Mouse (Mus musculus) liver, embryonic 16.5 days (tissue): Measurements from ENCODE around the gene Grk3. TPM values are rescaled to one million over a fixed set of nuclear protein-coding genes. Genes with fewer than 3 reads are reported as not detected.

Experiments
- ATAC-seq: fragments of 200-750 bp; cut with Nextera tagmentation; 2 replicates; pipeline ENCODE4 v1.8.0; 2017; ENCODE audit warnings: low read depth, mild to moderate bottlenecking, moderate number of reproducible peaks, moderate library complexity
- H3K27ac ChIP-seq: fragments of 300-500 bp; sonication (generic); 2 replicates; pipeline ENCODE4 v1.5.1; 2014; ENCODE audit warnings: mild to moderate bottlenecking, low read length
- H3K27me3 ChIP-seq: fragments of 300-500 bp; sonication (generic); 2 replicates; pipeline ENCODE4 v1.6.1; 2014; ENCODE audit warnings: low read depth, low read length, mixed read lengths; ENCODE audit not compliant: control insufficient read depth, insufficient read depth
- H3K36me3 ChIP-seq: fragments of 300-500 bp; sonication (generic); 2 replicates; pipeline ENCODE4 v1.6.1; 2014; ENCODE audit warnings: mild to moderate bottlenecking; ENCODE audit not compliant: control insufficient read depth, insufficient read depth
- H3K4me1 ChIP-seq: fragments of 300-500 bp; sonication (generic); 2 replicates; pipeline ENCODE4 v1.6.1; 2014; ENCODE audit warnings: low read depth, low read length, mixed read lengths; ENCODE audit not compliant: control insufficient read depth
- H3K4me2 ChIP-seq: fragments of 300-500 bp; sonication (generic); 2 replicates; pipeline ENCODE4 v1.6.1; 2014; ENCODE audit warnings: low read depth, low read length, mixed read lengths
- H3K4me3 ChIP-seq: fragments of 300-500 bp; sonication (generic); 2 replicates; pipeline ENCODE4 v1.5.1; 2014; ENCODE audit warnings: low read depth, mild to moderate bottlenecking, low read length
- H3K9ac ChIP-seq: fragments of 300-500 bp; sonication (generic); 2 replicates; pipeline ENCODE4 v1.6.1; 2014; ENCODE audit warnings: low read depth, low read length
- H3K9me3 ChIP-seq: fragments of 300-500 bp; sonication (generic); replicated peaks from 2 replicates; pipeline ENCODE4 v1.6.1; 2016; ENCODE audit warnings: low read length; ENCODE audit not compliant: control insufficient read depth
- WGBS: fragments of 180-500 bp; shearing (Covaris S2); extraction: QIAGEN DNeasy Blood & Tissue Kit; methylation state at CpG from one replicate; pipeline ENCODE4 v1.1.7; 2014; ENCODE audit not compliant: insufficient replicate concordance; 5-methylcytosine and 5-hydroxymethylcytosine counted together
- polyA plus RNA-seq: library from polyadenylated mRNA; unstranded; fragments of >200 nt; fragmentation: Nextera tagmentation; extraction: Ambion mirVana; gene quantifications from 2 replicates; pipeline ENCODE4 v1.2.1, GENCODE M21; 2015

The Grk3 gene
- polyA plus RNA-seq, 1 experiment from 2014 or later = 3.4 TPM

DNA sequence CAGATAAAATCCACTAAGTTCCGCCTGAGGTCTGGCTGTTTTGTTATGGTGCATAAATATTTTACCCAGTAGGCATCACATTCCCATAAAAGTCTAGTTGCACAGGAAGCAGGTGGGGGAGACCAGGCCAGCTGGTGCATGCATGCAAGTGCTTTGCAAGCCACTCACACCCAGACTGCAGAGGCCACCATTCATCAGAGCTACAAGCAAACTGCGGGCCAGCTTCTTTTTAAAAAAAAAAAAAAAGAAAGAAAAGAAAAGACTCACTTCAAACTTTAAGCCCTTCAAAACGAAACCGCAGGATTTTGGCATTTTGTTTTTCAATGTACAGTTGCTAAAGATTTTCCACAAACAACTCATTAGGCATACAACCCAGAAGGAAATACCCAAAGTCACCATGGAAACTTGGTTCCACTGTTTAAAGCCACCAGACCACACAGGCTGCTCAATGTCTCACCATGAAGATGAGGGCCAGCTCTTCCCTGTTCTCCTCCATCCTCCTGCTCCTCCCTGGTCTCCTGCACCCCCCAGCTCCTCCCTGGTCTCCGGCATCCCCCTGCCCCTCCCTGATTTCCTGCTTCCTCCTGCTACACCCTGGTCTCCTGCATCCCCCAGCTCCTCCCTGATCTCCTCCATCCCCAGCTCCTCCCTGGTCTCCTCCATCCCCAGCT is 17.9 kb downstream of the Grk3 start:
- Histone ChIP-seq H3K4me3 (no peak overlapping the region), H3K36me3 (0 out of 2 replicates have a peak, but pooled peaks cover 2% of the 10 kb centered on the region), H3K9me3 (0 out of 2 replicates have a peak, but pooled peaks cover 2% of the 10 kb centered on the region), H3K4me1 (peaks cover under 1% of the 10 kb centered on the region), H3K4me2 (no peak overlapping the region), H3K27me3 (no peaks in the 10 kb centered on the region), H3K27ac (no peak overlapping the region), H3K9ac (no peak overlapping the region)
- no peak for ATAC-seq
- WGBS = 46% methylated on average over 5 of the region's 5 CpGs

DNA sequence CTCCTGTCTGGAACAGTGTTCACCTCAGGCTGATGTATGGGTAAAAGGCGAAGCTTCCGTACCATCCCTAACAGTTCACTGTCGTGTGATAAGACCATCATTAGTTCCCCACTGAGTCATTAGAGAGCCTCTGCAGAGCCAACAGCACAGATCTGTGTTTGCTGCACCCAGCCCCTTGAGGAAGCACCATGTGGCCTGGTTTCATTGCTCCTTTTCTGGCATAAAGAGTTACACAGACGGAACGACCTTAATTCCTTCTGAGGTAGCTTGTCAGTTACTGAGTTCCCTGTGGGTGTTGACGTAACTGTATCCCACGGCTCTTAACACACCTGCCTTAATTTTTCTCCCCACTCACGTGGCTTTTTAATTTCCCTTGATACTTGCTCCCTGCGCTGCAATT is 24.3 kb downstream of the Grk3 start:
- no peak overlapping the region for H3K4me2 ChIP-seq
- 0 out of 2 replicates have a peak, but pooled peaks cover 1% of the 10 kb centered on the region for H3K9me3 ChIP-seq
- H3K27me3 ChIP-seq = no peaks in the 10 kb centered on the region
- H3K27ac ChIP-seq = no peak overlapping the region
- no peak for ATAC-seq
- no peak overlapping the region for H3K4me3 ChIP-seq
- 0 out of 2 replicates have a peak, but pooled peaks cover 2% of the 10 kb centered on the region for H3K36me3 ChIP-seq
- WGBS = 71% methylated on average over 9 of the region's 9 CpGs
- no peaks in the 10 kb centered on the region for H3K4me1 ChIP-seq
- H3K9ac ChIP-seq = no peak overlapping the region

DNA sequence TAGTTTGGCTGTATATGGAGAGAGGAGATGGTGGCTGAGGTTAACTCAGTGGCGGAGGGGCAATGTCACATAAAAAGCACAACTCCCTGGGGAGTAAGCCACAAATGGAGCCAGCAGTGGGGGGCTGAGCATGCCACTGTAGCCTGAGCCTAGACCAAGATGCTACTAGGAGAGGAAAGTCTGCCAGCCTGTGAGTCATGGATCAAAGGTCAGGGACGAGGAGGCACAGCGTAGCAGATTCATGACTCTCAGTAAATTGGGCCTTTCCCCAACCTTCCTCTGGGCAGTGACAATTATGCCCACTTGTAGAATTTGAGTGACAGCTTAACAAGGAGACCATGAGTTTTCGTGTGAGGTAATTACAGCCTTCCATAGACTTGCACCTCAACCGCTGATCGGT is 33.7 kb downstream of the Grk3 start:
- Histone ChIP-seq H3K9me3 (no peaks in the 10 kb centered on the region), H3K27ac (no peak overlapping the region), H3K27me3 (no peaks in the 10 kb centered on the region), H3K4me1 (no peaks in the 10 kb centered on the region), H3K4me2 (no peak overlapping the region), H3K9ac (no peak overlapping the region), H3K4me3 (no peak overlapping the region), H3K36me3 (no peaks in the 10 kb centered on the region)
- no peak for ATAC-seq
- WGBS = 70% methylated on average over 6 of the region's 6 CpGs

DNA sequence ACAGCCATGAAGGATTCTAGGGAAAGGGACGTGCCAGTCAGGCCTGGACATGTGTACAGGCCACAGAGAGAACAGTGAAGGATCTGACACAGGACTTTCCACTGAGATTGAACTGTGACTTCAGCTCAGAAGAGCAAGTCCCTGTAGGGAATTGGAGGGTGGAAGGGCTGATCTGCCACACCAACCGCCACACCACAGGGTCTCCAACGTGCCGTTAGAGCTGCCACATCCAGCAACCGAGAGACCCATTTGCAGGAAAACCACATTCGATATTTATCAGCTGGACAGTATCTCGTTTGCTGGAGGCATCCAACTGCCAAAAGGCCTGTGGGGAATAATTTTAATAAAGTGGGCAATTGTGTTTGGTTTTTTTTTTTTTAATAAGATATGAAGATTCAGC is 35.9 kb downstream of the Grk3 start:
- H3K9me3 ChIP-seq = no peaks in the 10 kb centered on the region
- ATAC-seq = no peak
- WGBS = 37% methylated on average over 7 of the region's 7 CpGs
- no peak overlapping the region for H3K9ac ChIP-seq
- no peaks in the 10 kb centered on the region for H3K27me3 ChIP-seq
- no peak overlapping the region for H3K4me3 ChIP-seq
- no peak overlapping the region for H3K27ac ChIP-seq
- no peaks in the 10 kb centered on the region for H3K4me1 ChIP-seq
- no peaks in the 10 kb centered on the region for H3K36me3 ChIP-seq
- no peak overlapping the region for H3K4me2 ChIP-seq

DNA sequence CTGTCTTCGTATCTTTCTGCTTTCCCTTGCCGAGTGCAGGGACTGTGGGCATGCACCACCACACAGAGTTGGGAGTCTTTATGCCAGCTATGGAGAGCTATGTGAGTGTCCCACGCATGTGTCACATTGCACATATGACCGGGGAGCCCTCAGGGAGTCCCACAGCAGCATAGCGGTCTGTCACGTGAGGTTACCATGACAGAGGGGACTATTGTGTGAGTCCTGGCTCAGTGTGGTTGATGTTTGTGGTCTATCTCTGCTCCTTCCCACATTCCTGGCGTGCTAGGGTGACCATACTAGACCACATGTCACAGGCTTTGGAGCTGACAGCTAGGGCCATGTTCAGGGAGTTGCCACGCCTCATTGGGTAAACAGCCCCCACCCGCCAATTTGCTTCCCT is 36.4 kb downstream of the Grk3 start:
- Histone ChIP-seq H3K27ac (no peak overlapping the region), H3K4me3 (no peak overlapping the region), H3K9ac (no peak overlapping the region), H3K9me3 (no peaks in the 10 kb centered on the region), H3K4me2 (no peak overlapping the region), H3K36me3 (no peaks in the 10 kb centered on the region), H3K27me3 (no peaks in the 10 kb centered on the region), H3K4me1 (no peaks in the 10 kb centered on the region)
- no peak for ATAC-seq
- WGBS = 54% methylated on average over 9 of the region's 9 CpGs

DNA sequence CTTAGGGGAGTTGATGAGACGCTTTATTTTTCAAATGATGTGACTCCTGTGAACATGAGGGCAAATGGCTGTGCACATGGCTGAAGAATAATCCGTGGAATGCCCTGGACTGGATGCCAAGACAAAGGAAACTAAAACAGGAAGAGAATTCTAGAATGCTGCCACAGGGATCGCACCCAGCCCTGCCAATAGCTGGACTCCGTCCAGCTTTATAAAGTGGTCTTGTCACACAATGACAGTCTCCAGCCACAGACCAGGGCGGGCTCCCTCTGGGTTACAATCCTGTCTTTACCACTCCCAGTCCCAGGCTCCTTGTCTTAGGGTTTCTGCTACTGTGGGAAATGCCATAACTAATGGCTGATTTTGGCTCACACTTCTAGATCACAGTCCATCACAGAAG is 38.5 kb downstream of the Grk3 start:
- no peak overlapping the region for H3K9ac ChIP-seq
- 60% methylated on average over 5 of the region's 5 CpGs for whole genome bisulfite sequencing
- H3K4me3 ChIP-seq = no peak overlapping the region
- ATAC-seq = no peak
- no peaks in the 10 kb centered on the region for H3K4me1 ChIP-seq
- no peak overlapping the region for H3K27ac ChIP-seq
- no peak overlapping the region for H3K4me2 ChIP-seq
- no peaks in the 10 kb centered on the region for H3K36me3 ChIP-seq
- no peaks in the 10 kb centered on the region for H3K9me3 ChIP-seq
- no peaks in the 10 kb centered on the region for H3K27me3 ChIP-seq

DNA sequence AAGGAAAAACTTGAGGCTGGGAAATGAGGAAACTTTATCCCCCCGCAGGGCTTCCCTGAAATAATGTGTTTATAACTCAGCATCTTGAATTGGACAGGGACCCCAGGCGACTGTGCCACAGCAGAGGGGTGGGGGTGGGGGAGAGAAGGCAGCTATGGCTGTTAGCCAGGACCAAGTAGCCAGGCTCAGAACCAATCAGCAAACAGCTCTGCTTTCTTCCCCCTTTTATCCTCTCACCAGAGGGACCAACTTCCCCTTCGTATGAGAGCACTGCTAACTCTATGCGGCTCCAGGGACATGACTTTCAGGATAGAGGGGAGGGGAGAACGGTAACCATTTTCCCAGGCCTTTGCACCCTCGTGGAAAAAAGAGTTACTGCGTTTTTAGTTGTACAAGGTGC is 42.0 kb downstream of the Grk3 start:
- 40% methylated on average over 7 of the region's 7 CpGs for whole genome bisulfite sequencing
- H3K36me3 ChIP-seq = no peaks in the 10 kb centered on the region
- H3K27me3 ChIP-seq = no peaks in the 10 kb centered on the region
- no peak overlapping the region for H3K4me3 ChIP-seq
- H3K4me1 ChIP-seq = no peaks in the 10 kb centered on the region
- H3K27ac ChIP-seq = no peak overlapping the region
- ATAC-seq = no peak
- no peak overlapping the region for H3K9ac ChIP-seq
- no peak overlapping the region for H3K4me2 ChIP-seq
- H3K9me3 ChIP-seq = no peaks in the 10 kb centered on the region

DNA sequence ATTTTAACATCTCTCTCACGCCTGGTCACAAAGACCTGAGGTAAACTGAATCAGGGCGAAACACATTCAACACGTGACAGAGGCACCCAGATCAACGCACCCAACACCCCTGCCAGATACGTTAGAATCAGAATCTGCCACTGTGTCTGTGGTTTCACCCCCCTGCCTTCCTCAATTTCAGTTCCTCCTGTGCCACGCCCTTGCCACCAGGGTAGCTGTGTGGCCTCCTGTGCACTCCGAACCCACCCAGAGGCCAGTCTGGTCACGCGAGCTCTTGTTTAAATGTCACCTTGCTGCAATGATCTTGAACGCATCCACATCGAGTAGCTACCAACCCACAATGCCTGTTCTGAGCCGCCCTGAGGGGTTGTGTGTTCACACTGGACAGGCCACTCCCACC is 43.3 kb downstream of the Grk3 start:
- Histone ChIP-seq H3K4me1 (no peaks in the 10 kb centered on the region), H3K4me2 (no peak overlapping the region), H3K9me3 (no peaks in the 10 kb centered on the region), H3K27ac (no peak overlapping the region), H3K4me3 (no peak overlapping the region), H3K9ac (no peak overlapping the region), H3K36me3 (no peaks in the 10 kb centered on the region), H3K27me3 (no peaks in the 10 kb centered on the region)
- 40% methylated on average over 12 of the region's 12 CpGs for WGBS
- no peak for ATAC-seq

DNA sequence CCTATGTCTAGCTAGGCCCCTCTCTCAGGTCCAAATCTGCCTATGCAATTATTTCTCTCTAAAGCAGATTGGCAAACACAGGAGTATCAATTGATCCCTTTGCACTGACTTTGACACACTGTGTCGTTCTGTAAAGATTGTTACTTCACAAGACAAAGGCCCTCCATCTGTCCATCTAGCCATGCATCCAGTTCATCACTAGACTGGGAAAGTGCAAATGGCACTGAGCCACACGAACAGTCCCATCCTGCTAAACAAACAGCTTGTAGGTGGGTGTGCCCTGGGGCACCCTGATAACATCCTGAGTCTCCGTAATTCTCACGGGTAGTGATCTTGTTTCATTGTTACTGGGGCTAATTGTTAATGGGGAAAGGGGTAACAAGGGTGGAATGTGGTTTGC is 52.1 kb downstream of the Grk3 start:
- WGBS = 44% methylated on average over 4 of the region's 4 CpGs
- Histone ChIP-seq H3K36me3 (no peaks in the 10 kb centered on the region), H3K9me3 (no peaks in the 10 kb centered on the region), H3K27me3 (no peaks in the 10 kb centered on the region), H3K27ac (no peak overlapping the region), H3K4me2 (no peak overlapping the region), H3K4me3 (no peak overlapping the region), H3K9ac (no peak overlapping the region), H3K4me1 (no peaks in the 10 kb centered on the region)
- no peak for ATAC-seq
